Mouse (Mus musculus): Measurements from ENCODE around the gene Atg4a-ps. TPM values are rescaled to one million over a fixed set of nuclear protein-coding genes. Genes with fewer than 3 reads are reported as not detected.

The Atg4a-ps gene
- polyA plus RNA-seq, 1 experiment from 2014 or later = not detected

DNA sequence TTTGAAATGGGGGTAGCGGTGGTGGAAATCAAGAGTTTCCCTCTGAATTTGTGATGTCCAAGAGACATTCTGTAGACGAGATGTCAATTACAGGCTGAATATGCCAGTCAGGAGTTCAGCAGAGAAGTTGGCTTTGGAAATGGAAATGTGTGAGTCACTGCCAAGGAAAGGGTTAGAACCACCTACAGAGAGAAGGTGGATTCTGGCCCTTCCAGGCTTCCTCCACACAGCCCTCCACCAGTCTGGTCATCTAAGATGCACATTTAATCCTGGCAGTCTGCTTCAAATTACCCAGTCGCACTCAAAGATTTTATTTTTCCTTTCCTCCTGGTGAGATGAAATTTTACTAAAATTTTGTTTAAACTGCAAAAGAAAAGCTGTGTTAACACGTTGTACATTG is 26.2 kb upstream of the Atg4a-ps start:
- H3K4me3 ChIP-seq (ENCODE audit: low read depth, low read length) = no peak overlapping the region
- H3K27me3 ChIP-seq (ENCODE audit: control insufficient read depth, insufficient read depth, low read length) = no peaks in the 10 kb centered on the region
- WGBS = 80% methylated on average over 4 of the region's 4 CpGs
- H3K9me3 ChIP-seq (ENCODE audit: control insufficient read depth, low read length) = no peaks in the 10 kb centered on the region
- no peaks in the 10 kb centered on the region for H3K36me3 ChIP-seq (ENCODE audit: control insufficient read depth, insufficient read depth, low read length)
- no peak overlapping the region for H3K4me2 ChIP-seq (replicated peaks; ENCODE audit: low read depth, low read length)
- H3K9ac ChIP-seq (ENCODE audit: low read depth, low read length) = no peak overlapping the region
- no peaks in the 10 kb centered on the region for H3K4me1 ChIP-seq (replicated peaks; ENCODE audit: control insufficient read depth, insufficient read depth, low read length)
- ATAC-seq (ENCODE audit: low FRiP score) (no peak), DNase-seq (ENCODE audit: low spot score) (no peak)
- no peak overlapping the region for H3K27ac ChIP-seq (ENCODE audit: low read depth, low read length)

- Histone ChIP-seq H3K36me3 (ENCODE audit: control insufficient read depth, insufficient read depth, low read length) (no peaks in the 10 kb centered on the region), H3K9me3 (ENCODE audit: control insufficient read depth, low read length) (no peaks in the 10 kb centered on the region), H3K4me3 (ENCODE audit: low read depth, low read length) (no peak overlapping the region), H3K4me2 (replicated peaks; ENCODE audit: low read depth, low read length) (no peak overlapping the region), H3K27me3 (ENCODE audit: control insufficient read depth, insufficient read depth, low read length) (no peaks in the 10 kb centered on the region), H3K27ac (ENCODE audit: low read depth, low read length) (no peak overlapping the region), H3K9ac (ENCODE audit: low read depth, low read length) (no peak overlapping the region), H3K4me1 (replicated peaks; ENCODE audit: control insufficient read depth, insufficient read depth, low read length) (no peaks in the 10 kb centered on the region)
- DNase-seq (ENCODE audit: low spot score) (no peak), ATAC-seq (ENCODE audit: low FRiP score) (no peak)
- 92% methylated on average over 3 of the region's 3 CpGs for WGBS
Measured at GRCm38 (mm10) chr3:103663385-103663784, 17.5 kb upstream of the Atg4a-ps start.

- WGBS = 82% methylated on average over 8 of the region's 8 CpGs
- H3K4me2 ChIP-seq (replicated peaks; ENCODE audit: low read depth, low read length) = no peak overlapping the region
- no peaks in the 10 kb centered on the region for H3K4me1 ChIP-seq (replicated peaks; ENCODE audit: control insufficient read depth, insufficient read depth, low read length)
- H3K27me3 ChIP-seq (ENCODE audit: control insufficient read depth, insufficient read depth, low read length) = no peaks in the 10 kb centered on the region
- no peak for DNase-seq (ENCODE audit: low spot score)
- H3K9me3 ChIP-seq (ENCODE audit: control insufficient read depth, low read length) = no peaks in the 10 kb centered on the region
- H3K4me3 ChIP-seq (ENCODE audit: low read depth, low read length) = no peak overlapping the region
- no peak overlapping the region for H3K9ac ChIP-seq (ENCODE audit: low read depth, low read length)
- H3K36me3 ChIP-seq (ENCODE audit: control insufficient read depth, insufficient read depth, low read length) = no peaks in the 10 kb centered on the region
- no peak for ATAC-seq (ENCODE audit: low FRiP score)
- no peak overlapping the region for H3K27ac ChIP-seq (ENCODE audit: low read depth, low read length)
Measured at GRCm38 (mm10) chr3:103661714-103662113, 15.8 kb upstream of the Atg4a-ps start.

DNA sequence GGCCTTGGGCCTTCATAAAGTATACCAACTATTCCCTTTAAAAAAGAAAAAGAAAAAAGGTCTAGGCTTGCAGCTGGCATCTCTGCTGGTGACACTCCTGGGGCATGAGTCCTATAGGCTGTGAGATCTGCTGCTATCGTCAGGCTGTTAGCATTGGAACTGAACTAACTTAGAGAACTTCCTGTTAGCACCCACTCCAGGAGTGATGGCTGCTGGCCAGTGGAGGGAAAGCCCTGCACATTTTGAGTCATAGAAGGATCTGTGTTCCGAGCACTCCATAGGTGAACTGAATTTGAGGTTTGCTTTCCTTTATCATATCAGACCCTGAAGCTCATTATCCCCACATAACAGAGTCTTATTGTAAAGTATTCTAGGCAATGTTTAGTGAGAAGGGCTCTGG is 14.1 kb upstream of the Atg4a-ps start:
- DNase-seq (ENCODE audit: low spot score) = no peak
- 90% methylated on average over 2 of the region's 2 CpGs for WGBS
- Histone ChIP-seq H3K4me2 (replicated peaks; ENCODE audit: low read depth, low read length) (no peak overlapping the region), H3K4me3 (ENCODE audit: low read depth, low read length) (no peak overlapping the region), H3K4me1 (replicated peaks; ENCODE audit: control insufficient read depth, insufficient read depth, low read length) (no peaks in the 10 kb centered on the region), H3K9me3 (ENCODE audit: control insufficient read depth, low read length) (no peaks in the 10 kb centered on the region), H3K36me3 (ENCODE audit: control insufficient read depth, insufficient read depth, low read length) (no peaks in the 10 kb centered on the region), H3K27ac (ENCODE audit: low read depth, low read length) (no peak overlapping the region), H3K9ac (ENCODE audit: low read depth, low read length) (no peak overlapping the region), H3K27me3 (ENCODE audit: control insufficient read depth, insufficient read depth, low read length) (no peaks in the 10 kb centered on the region)
- no peak for ATAC-seq (ENCODE audit: low FRiP score)

DNA sequence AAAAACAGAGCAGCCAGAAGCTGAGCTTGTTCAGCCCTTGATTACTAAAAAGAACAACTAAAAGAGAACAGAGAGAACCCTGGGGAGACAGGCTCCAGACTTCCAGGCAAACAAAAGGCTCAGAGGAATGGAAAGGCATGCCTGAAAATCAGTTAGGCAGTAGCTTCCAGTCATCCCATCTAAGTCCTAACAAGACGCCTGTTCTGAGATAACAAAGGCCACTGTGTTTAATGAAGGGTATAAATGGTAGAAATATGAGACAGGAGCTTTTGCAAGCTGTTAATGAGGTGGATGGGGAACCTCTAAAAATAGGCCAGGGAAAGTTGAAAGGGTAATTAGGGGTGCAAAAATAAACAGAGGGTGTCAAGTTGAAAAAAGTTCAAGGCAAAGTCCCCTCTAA is 4.5 kb upstream of the Atg4a-ps start:
- Histone ChIP-seq H3K4me2 (replicated peaks; ENCODE audit: low read depth, low read length) (no peak overlapping the region), H3K9me3 (ENCODE audit: control insufficient read depth, low read length) (no peaks in the 10 kb centered on the region), H3K27ac (ENCODE audit: low read depth, low read length) (no peak overlapping the region), H3K9ac (ENCODE audit: low read depth, low read length) (no peak overlapping the region), H3K36me3 (ENCODE audit: control insufficient read depth, insufficient read depth, low read length) (no peaks in the 10 kb centered on the region), H3K4me3 (ENCODE audit: low read depth, low read length) (no peak overlapping the region), H3K4me1 (replicated peaks; ENCODE audit: control insufficient read depth, insufficient read depth, low read length) (no peaks in the 10 kb centered on the region), H3K27me3 (ENCODE audit: control insufficient read depth, insufficient read depth, low read length) (no peaks in the 10 kb centered on the region)
- DNase-seq (ENCODE audit: low spot score) (no peak), ATAC-seq (ENCODE audit: low FRiP score) (no peak)
- 28% methylated on average over 1 of the region's 1 CpGs for WGBS

DNA sequence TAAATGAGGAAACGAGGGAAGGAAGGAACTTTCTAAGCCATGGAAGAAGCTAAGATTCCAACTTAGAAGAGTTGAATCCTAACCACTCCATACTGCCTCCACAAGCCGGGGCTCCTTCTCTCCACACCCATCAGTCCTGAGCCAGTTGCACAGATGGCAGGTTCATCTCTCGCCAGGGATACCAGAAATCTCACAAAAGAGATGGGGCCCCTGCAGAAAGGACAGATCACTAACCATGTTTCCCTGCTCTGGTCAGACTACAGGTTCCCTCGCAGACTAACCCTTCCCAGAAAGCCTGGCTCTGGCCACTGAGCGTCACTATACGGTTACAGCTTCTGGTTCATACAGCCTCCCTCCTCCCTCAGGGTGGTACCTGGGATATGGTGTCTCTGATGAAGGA is 3.8 kb upstream of the Atg4a-ps start:
- WGBS = 79% methylated on average over 6 of the region's 6 CpGs
- DNase-seq (ENCODE audit: low spot score) = no peak
- no peak overlapping the region for H3K4me3 ChIP-seq (ENCODE audit: low read depth, low read length)

GRCm38 (mm10) chr3:103648486-103648885 is 2.6 kb upstream of the Atg4a-ps start:
- Histone ChIP-seq H3K9ac (ENCODE audit: low read depth, low read length) (no peak overlapping the region), H3K27ac (ENCODE audit: low read depth, low read length) (no peak overlapping the region), H3K4me1 (replicated peaks; ENCODE audit: control insufficient read depth, insufficient read depth, low read length) (no peaks in the 10 kb centered on the region), H3K27me3 (ENCODE audit: control insufficient read depth, insufficient read depth, low read length) (no peaks in the 10 kb centered on the region), H3K4me2 (replicated peaks; ENCODE audit: low read depth, low read length) (no peak overlapping the region), H3K4me3 (ENCODE audit: low read depth, low read length) (no peak overlapping the region), H3K36me3 (ENCODE audit: control insufficient read depth, insufficient read depth, low read length) (no peaks in the 10 kb centered on the region), H3K9me3 (ENCODE audit: control insufficient read depth, low read length) (no peaks in the 10 kb centered on the region)
- ATAC-seq (ENCODE audit: low FRiP score) (no peak), DNase-seq (ENCODE audit: low spot score) (no peak)
- WGBS = 83% methylated on average over 4 of the region's 4 CpGs

More for the DNA sequence above, 3.8 kb upstream of the Atg4a-ps start:
- H3K36me3 ChIP-seq (ENCODE audit: control insufficient read depth, insufficient read depth, low read length) = no peaks in the 10 kb centered on the region
- no peak overlapping the region for H3K9ac ChIP-seq (ENCODE audit: low read depth, low read length)
- H3K27me3 ChIP-seq (ENCODE audit: control insufficient read depth, insufficient read depth, low read length) = no peaks in the 10 kb centered on the region
- H3K4me2 ChIP-seq (replicated peaks; ENCODE audit: low read depth, low read length) = no peak overlapping the region
- H3K27ac ChIP-seq (ENCODE audit: low read depth, low read length) = no peak overlapping the region
- no peak for ATAC-seq (ENCODE audit: low FRiP score)
- H3K9me3 ChIP-seq (ENCODE audit: control insufficient read depth, low read length) = no peaks in the 10 kb centered on the region
- no peaks in the 10 kb centered on the region for H3K4me1 ChIP-seq (replicated peaks; ENCODE audit: control insufficient read depth, insufficient read depth, low read length)

DNA sequence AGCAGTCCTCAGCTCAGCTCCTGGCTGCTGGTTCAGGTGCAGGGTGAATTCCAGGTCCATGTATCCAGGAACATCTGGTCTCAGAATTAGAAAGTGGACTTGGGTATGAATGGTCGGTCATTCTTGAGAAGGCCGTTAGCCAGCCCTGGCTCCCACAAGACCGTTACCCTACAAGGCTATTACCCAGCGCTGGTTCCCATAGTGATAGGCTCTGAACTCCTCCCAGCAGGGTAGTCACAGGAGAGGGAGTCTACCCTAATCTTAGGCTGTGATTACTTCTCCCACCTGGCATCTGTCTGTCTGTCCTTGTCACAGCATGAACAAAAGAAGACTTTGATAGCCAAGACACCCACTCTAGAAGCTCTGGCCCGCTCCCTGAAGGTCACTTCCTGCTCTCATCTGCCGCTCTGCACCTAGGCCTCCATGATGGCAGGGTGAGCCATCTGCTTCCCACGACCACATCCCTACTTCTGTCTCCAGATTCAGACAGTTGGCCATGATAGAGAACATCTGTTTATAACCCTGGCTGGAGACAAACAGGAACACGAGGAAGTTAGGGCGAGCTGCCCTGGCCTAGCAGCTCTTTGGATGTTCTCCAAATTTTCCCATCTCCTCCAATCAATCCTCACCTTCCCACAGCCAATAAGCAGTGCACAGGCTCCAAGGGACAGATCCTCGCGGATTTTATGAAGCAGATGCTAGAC is 1.4 kb upstream of the Atg4a-ps start:
- ATAC-seq (ENCODE audit: low FRiP score) (no peak), DNase-seq (ENCODE audit: low spot score) (no peak)
- WGBS = 90% methylated on average over 11 of the region's 11 CpGs
- no peaks in the 10 kb centered on the region for H3K36me3 ChIP-seq (ENCODE audit: control insufficient read depth, insufficient read depth, low read length)
- H3K27ac ChIP-seq (ENCODE audit: low read depth, low read length) = no peak overlapping the region
- no peak overlapping the region for H3K4me2 ChIP-seq (replicated peaks; ENCODE audit: low read depth, low read length)
- H3K9me3 ChIP-seq (ENCODE audit: control insufficient read depth, low read length) = no peaks in the 10 kb centered on the region
- H3K4me3 ChIP-seq (ENCODE audit: low read depth, low read length) = no peak overlapping the region
- H3K9ac ChIP-seq (ENCODE audit: low read depth, low read length) = no peak overlapping the region
- H3K27me3 ChIP-seq (ENCODE audit: control insufficient read depth, insufficient read depth, low read length) = no peaks in the 10 kb centered on the region
- H3K4me1 ChIP-seq (replicated peaks; ENCODE audit: control insufficient read depth, insufficient read depth, low read length) = no peaks in the 10 kb centered on the region

DNA sequence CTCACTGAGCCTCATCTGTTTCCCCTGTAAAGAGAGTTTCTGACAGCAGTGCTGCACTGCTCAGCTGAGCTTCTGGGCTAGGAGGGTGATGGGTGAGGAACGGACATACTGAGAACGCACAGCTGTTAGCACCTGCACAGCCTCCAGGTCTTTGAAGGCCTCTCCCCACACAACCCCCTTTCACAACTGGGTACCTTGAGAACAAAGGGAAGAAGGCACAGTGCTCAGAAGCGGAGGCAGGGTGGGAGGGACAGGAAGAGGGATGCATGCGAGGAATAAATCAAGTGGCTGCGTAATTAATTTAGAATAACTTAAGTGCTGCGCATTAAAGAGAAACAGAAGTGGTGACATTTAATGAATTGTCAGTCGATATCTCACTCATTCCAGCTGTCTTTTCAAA is 4.6 kb downstream of the Atg4a-ps start:
- ATAC-seq (ENCODE audit: low FRiP score) = no peak

More for the DNA sequence above, 4.6 kb downstream of the Atg4a-ps start:
- Histone ChIP-seq H3K27ac (ENCODE audit: low read depth, low read length) (no peak overlapping the region), H3K36me3 (ENCODE audit: control insufficient read depth, insufficient read depth, low read length) (no peaks in the 10 kb centered on the region), H3K9me3 (ENCODE audit: control insufficient read depth, low read length) (no peaks in the 10 kb centered on the region), H3K4me1 (replicated peaks; ENCODE audit: control insufficient read depth, insufficient read depth, low read length) (no peaks in the 10 kb centered on the region), H3K9ac (ENCODE audit: low read depth, low read length) (no peak overlapping the region), H3K4me2 (replicated peaks; ENCODE audit: low read depth, low read length) (no peak overlapping the region), H3K27me3 (ENCODE audit: control insufficient read depth, insufficient read depth, low read length) (no peaks in the 10 kb centered on the region), H3K4me3 (ENCODE audit: low read depth, low read length) (no peak overlapping the region)
- DNase-seq (ENCODE audit: low spot score) = no peak
- WGBS = 52% methylated on average over 7 of the region's 7 CpGs

All from hindbrain, embryonic 11.5 days (tissue).